Mouse (Mus musculus): ENCODE results near the gene Gm49673. TPM values are rescaled to one million over a fixed set of nuclear protein-coding genes. Genes with fewer than 3 reads are reported as not detected.
"Not testable (repeated sequence)": the region's sequence is repeated elsewhere in the genome, so short reads cannot be mapped to it uniquely, and the experiment has no call there.

The Gm49673 gene
- not detected in 2 replicates for polyA plus RNA-seq (2015; fragmentation: Nextera tagmentation; extraction: Ambion mirVana)

- H3K4me1 ChIP-seq; H3K36me3 ChIP-seq; H3K27me3 ChIP-seq (replicated peaks); H3K9me3 ChIP-seq: not testable (repeated sequence)
- ATAC-seq (ENCODE audit: extremely low read depth, insufficient number of reproducible peaks, low FRiP score, low TSS enrichment): peak; percentile 98
- Histone ChIP-seq H3K9ac (peak within 1 kb of the TSS; percentile 85), H3K4me3 (peak within 1 kb of the TSS; percentile 64), H3K27ac (replicated peaks) (peak within 1 kb of the TSS; percentile 63; the same call in 1 of the 2 replicates), H3K4me2 (peak within 1 kb of the TSS; percentile 67)
- WGBS: 1% methylated on average over 43 of the region's 67 CpGs
Measured at GRCm38 (mm10) chr17:8147439-8148316, at the start of gene Gm49673, which contains the start of gene Rnaset2a. Gene Gm49673 (minus strand): TSS chr17:8147788. Gene Rnaset2a (minus strand): TSS chr17:8148097.

DNA sequence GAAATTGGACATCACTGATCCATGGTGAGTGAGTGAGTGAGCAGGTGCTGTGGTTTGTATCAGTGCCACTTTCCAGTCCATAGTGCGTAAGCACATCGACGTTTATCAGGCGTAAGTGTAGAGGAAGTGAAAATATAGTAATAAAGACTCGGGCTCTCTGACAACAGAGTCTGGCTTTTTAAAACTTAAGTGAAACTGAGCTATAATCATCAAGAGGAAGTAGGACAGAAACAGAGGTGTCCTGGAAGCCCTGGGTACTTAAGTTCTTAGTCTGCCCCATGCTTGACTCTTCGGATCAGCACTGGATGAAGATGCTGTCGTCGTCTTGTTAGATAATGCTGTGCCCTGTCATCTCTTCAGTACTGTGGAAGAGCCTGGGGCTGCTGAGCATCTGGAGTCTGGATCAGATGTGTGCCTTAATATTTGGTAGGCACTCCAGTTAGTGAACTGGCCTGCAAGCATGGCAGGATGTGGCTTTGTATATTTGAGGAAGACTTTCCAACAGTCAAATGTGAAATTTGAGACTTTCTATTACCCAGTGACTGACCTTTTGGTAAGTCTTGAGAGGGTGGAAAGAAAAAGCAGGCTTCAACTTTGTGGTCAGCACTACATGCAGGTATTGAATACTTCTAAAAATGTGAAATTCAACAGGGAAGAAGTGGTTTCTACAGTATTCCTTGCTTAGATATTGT is 48.2 kb upstream of the Gm49673 start:
- H3K4me1 ChIP-seq: peaks cover 6% of the 10 kb centered on the region
- 76% methylated on average over 8 of the region's 8 CpGs for WGBS
- H3K9me3 ChIP-seq: no peaks in the 10 kb centered on the region
- H3K9ac ChIP-seq: no peak overlapping the region
- H3K27me3 ChIP-seq (replicated peaks): no peaks in the 10 kb centered on the region
- peaks cover 53% of the 10 kb centered on the region for H3K36me3 ChIP-seq
- H3K4me2 ChIP-seq: no peak overlapping the region
- no peak for ATAC-seq (ENCODE audit: extremely low read depth, insufficient number of reproducible peaks, low FRiP score, low TSS enrichment)
- H3K27ac ChIP-seq (replicated peaks): no peak overlapping the region
- H3K4me3 ChIP-seq: no peak overlapping the region

GRCm38 (mm10) chr17:8193678-8194077 is 46.1 kb upstream of the Gm49673 start:
- Histone ChIP-seq H3K4me2 (no peak overlapping the region), H3K27ac (replicated peaks) (peak overlapping the region; percentile 73), H3K4me1 (peaks cover 12% of the 10 kb centered on the region), H3K27me3 (replicated peaks) (no peaks in the 10 kb centered on the region), H3K9me3 (no peaks in the 10 kb centered on the region), H3K36me3 (peaks cover 74% of the 10 kb centered on the region), H3K9ac (peak overlapping the region; percentile 50), H3K4me3 (no peak overlapping the region)
- no peak for ATAC-seq (ENCODE audit: extremely low read depth, insufficient number of reproducible peaks, low FRiP score, low TSS enrichment)
- 67% methylated on average over 8 of the region's 8 CpGs for WGBS

- 50% methylated on average over 7 of the region's 7 CpGs for WGBS
- Histone ChIP-seq H3K9me3 (no peaks in the 10 kb centered on the region), H3K36me3 (peaks cover 86% of the 10 kb centered on the region), H3K4me2 (no peak overlapping the region), H3K9ac (peak overlapping the region; percentile 21; the same call in 1 of the 2 replicates), H3K27me3 (replicated peaks) (no peaks in the 10 kb centered on the region), H3K4me3 (no peak overlapping the region), H3K27ac (replicated peaks) (peak overlapping the region; percentile 70), H3K4me1 (peaks cover 21% of the 10 kb centered on the region)
- no peak for ATAC-seq (ENCODE audit: extremely low read depth, insufficient number of reproducible peaks, low FRiP score, low TSS enrichment)
Measured at GRCm38 (mm10) chr17:8184217-8184616, 36.6 kb upstream of the Gm49673 start.

DNA sequence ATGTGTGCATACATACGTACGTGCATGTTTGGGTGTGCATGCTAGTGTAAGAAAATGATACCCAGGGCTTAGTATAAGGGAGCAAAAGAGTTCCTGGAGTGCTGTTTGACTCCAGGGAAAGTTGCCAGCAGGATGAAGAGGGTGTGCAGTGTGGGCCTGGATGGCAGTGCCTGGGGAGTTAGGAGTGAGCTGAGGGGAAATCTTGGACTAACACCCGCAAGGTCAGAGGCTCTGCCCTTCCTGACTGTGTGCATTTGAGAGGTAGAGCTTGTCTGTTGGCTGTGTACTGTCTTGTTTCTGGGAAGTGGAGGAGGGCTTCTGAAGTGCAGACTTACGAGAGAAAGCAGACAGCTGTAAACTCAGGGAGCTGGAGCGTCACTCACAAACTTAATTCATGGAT is 36.2 kb upstream of the Gm49673 start:
- Histone ChIP-seq H3K27ac (replicated peaks) (peak overlapping the region; percentile 70), H3K4me2 (no peak overlapping the region), H3K27me3 (replicated peaks) (no peaks in the 10 kb centered on the region), H3K4me3 (no peak overlapping the region), H3K4me1 (peaks cover 21% of the 10 kb centered on the region), H3K36me3 (peaks cover 85% of the 10 kb centered on the region), H3K9ac (no peak overlapping the region), H3K9me3 (no peaks in the 10 kb centered on the region)
- 53% methylated on average over 5 of the region's 5 CpGs for WGBS
- ATAC-seq (ENCODE audit: extremely low read depth, insufficient number of reproducible peaks, low FRiP score, low TSS enrichment): no peak

GRCm38 (mm10) chr17:8177090-8177489 is 29.5 kb upstream of the Gm49673 start:
- Histone ChIP-seq H3K9ac (no peak overlapping the region), H3K27me3 (replicated peaks) (no peaks in the 10 kb centered on the region), H3K9me3 (no peaks in the 10 kb centered on the region), H3K4me2 (no peak overlapping the region), H3K4me3 (no peak overlapping the region), H3K36me3 (peaks cover 89% of the 10 kb centered on the region), H3K27ac (replicated peaks) (no peak overlapping the region), H3K4me1 (no peaks in the 10 kb centered on the region)
- WGBS: 93% methylated on average over 5 of the region's 5 CpGs
- ATAC-seq (ENCODE audit: extremely low read depth, insufficient number of reproducible peaks, low FRiP score, low TSS enrichment): no peak

- Histone ChIP-seq H3K27me3 (replicated peaks) (no peaks in the 10 kb centered on the region), H3K4me2 (no peak overlapping the region), H3K9me3 (no peaks in the 10 kb centered on the region), H3K4me1 (no peaks in the 10 kb centered on the region), H3K9ac (no peak overlapping the region), H3K4me3 (no peak overlapping the region), H3K36me3 (peaks cover 68% of the 10 kb centered on the region), H3K27ac (replicated peaks) (no peak overlapping the region)
- no peak for ATAC-seq (ENCODE audit: extremely low read depth, insufficient number of reproducible peaks, low FRiP score, low TSS enrichment)
- WGBS: 69% methylated on average over 4 of the region's 4 CpGs
Measured at GRCm38 (mm10) chr17:8171081-8171480, 23.5 kb upstream of the Gm49673 start.

DNA sequence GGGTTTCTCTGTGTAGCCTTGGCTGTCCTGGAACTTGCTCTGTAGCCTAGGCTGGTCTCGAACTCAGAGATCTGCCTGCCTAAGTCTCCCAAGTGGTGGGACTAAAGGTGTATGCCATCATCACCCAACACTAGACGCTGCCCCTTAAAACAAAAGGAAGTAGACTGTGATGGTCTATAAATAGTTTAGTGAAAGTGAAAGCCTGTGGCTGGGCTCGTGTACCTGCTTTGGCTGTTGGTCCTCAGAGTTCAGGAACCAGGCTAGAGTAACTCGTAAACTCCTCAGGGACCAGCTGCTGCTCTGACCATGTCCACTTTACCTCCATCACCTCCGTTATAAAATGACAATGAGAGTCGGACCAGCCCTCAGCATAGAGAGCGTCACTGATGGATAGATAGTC is 22.7 kb upstream of the Gm49673 start:
- Histone ChIP-seq H3K4me1 (no peaks in the 10 kb centered on the region), H3K27ac (replicated peaks) (no peak overlapping the region), H3K9me3 (no peaks in the 10 kb centered on the region), H3K36me3 (peaks cover 61% of the 10 kb centered on the region), H3K4me3 (no peak overlapping the region), H3K27me3 (replicated peaks) (no peaks in the 10 kb centered on the region), H3K9ac (no peak overlapping the region), H3K4me2 (no peak overlapping the region)
- 70% methylated on average over 7 of the region's 7 CpGs for WGBS
- ATAC-seq (ENCODE audit: extremely low read depth, insufficient number of reproducible peaks, low FRiP score, low TSS enrichment): no peak

- H3K9ac ChIP-seq; H3K27me3 ChIP-seq (replicated peaks); H3K4me1 ChIP-seq; ATAC-seq (ENCODE audit: extremely low read depth, insufficient number of reproducible peaks, low FRiP score, low TSS enrichment); H3K4me2 ChIP-seq; H3K27ac ChIP-seq (replicated peaks); H3K4me3 ChIP-seq; H3K9me3 ChIP-seq: not testable (repeated sequence)
- WGBS: 68% methylated on average over 7 of the region's 8 CpGs
- peaks cover 33% of the 10 kb centered on the region for H3K36me3 ChIP-seq
Measured at GRCm38 (mm10) chr17:8167436-8167835, 19.8 kb upstream of the Gm49673 start.

DNA sequence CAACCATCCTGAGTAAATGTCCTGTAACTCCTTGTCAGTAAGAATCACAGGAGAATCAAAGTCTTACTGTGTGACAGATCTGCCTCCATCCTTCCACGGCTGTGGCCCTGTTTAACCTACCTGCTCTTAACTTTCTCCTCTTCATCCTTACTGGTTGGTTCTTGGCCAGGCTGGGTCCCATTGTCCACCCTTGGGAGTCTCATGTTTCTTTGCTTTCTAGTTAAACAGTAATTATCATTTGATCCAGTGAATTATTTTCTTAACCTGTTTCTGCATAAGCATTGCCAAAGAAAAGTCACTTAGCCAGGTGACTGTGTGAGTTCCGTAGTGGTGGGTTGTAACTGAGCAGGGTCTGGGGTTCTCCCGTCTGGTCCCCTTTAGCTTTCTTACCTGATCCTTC is 18.9 kb upstream of the Gm49673 start:
- ATAC-seq (ENCODE audit: extremely low read depth, insufficient number of reproducible peaks, low FRiP score, low TSS enrichment); H3K27me3 ChIP-seq (replicated peaks); H3K27ac ChIP-seq (replicated peaks); H3K9me3 ChIP-seq; H3K4me1 ChIP-seq: not testable (repeated sequence)
- Histone ChIP-seq H3K36me3 (peaks cover 24% of the 10 kb centered on the region), H3K4me3 (peak overlapping the region; percentile 61), H3K4me2 (peak overlapping the region; percentile 65), H3K9ac (peak overlapping the region; percentile 50; the same call in 1 of the 2 replicates)
- 38% methylated on average over 1 of the region's 3 CpGs for WGBS

DNA sequence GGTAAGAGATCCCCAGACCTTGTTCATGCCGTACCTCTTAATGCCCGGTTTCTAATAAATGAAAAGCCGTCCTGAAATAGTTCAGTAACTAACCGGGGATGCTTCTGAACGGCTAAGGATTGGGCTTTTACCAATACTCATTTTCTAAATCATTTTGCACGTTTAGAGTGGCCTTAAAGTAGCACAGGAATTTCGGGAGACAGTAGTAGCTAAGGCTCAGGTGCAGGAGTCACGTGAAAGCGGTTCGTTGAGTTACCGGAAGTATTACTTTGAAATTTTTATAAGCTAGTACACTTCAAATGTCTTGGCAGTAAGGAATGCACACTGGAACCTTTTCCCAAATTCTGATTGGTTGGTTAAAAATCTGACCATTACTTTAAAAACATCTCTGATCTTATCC is 18.4 kb upstream of the Gm49673 start:
- not testable (repeated sequence) for H3K27ac ChIP-seq (replicated peaks); H3K9me3 ChIP-seq; H3K4me1 ChIP-seq; ATAC-seq (ENCODE audit: extremely low read depth, insufficient number of reproducible peaks, low FRiP score, low TSS enrichment); H3K27me3 ChIP-seq (replicated peaks)
- Histone ChIP-seq H3K36me3 (peaks cover 19% of the 10 kb centered on the region), H3K4me2 (peak overlapping the region; percentile 65), H3K4me3 (peak overlapping the region; percentile 61), H3K9ac (peak overlapping the region; percentile 83)
- WGBS: under 1% methylated on average over 11 of the region's 11 CpGs
